Mouse (Mus musculus): ENCODE measurements at regions not wholly inside any gene's neighbourhood (a gene's known extent, or its start where the extent isn't known, plus 50 kb on each side); places are given as distances from the start of the nearest gene placed in this dataset.
"Not testable (repeated sequence)": the region's sequence is repeated elsewhere in the genome, so short reads cannot be mapped to it uniquely, and the experiment has no call there.

- no peak for DNase-seq
Measured at GRCm38 (mm10) chr7:75360874-75361273, 51.8 kb upstream of the Sv2b start.

GRCm38 (mm10) chr7:75362541-75362940 is 53.5 kb upstream of the Sv2b start:
- peak; percentile 22 to 45 for DNase-seq

- DNase-seq = no peak
Measured at GRCm38 (mm10) chr7:75365480-75365879, 56.4 kb upstream of the Sv2b start.

GRCm38 (mm10) chr7:75366285-75366882 is 57.3 kb upstream of the Sv2b start:
- DNase-seq = peak; percentile 44 to 50

GRCm38 (mm10) chr7:75368315-75368714 is 59.3 kb upstream of the Sv2b start:
- DNase-seq = no peak

GRCm38 (mm10) chr7:75369366-75369765 is 60.3 kb upstream of the Sv2b start:
- DNase-seq = no peak

- peak; percentile 40 to 62 for DNase-seq
Measured at GRCm38 (mm10) chr7:75370595-75371519, 61.8 kb upstream of the Sv2b start.

- DNase-seq = no peak
Measured at GRCm38 (mm10) chr7:75371520-75371876, 62.4 kb upstream of the Sv2b start.

- peak; percentile 58 to 73 for DNase-seq
Measured at GRCm38 (mm10) chr7:75371991-75372390, 62.9 kb upstream of the Sv2b start.

GRCm38 (mm10) chr7:75372892-75373444 is 63.9 kb upstream of the Sv2b start:
- DNase-seq = no peak

GRCm38 (mm10) chr7:75374506-75374905 is 65.4 kb upstream of the Sv2b start:
- DNase-seq = no peak

- no peak for DNase-seq
Measured at GRCm38 (mm10) chr7:75379595-75379994, 70.5 kb upstream of the Sv2b start.

- DNase-seq = peak in 1 of 2 experiments; percentile 19
Measured at GRCm38 (mm10) chr7:75384506-75384911, 70.8 kb upstream of the Akap13 start.

GRCm38 (mm10) chr7:75387033-75387432 is 68.3 kb upstream of the Akap13 start:
- DNase-seq = no peak

GRCm38 (mm10) chr7:75387821-75388431 is 67.4 kb upstream of the Akap13 start:
- no peak for DNase-seq

- no peak for DNase-seq
Measured at GRCm38 (mm10) chr7:75390162-75390561, 65.2 kb upstream of the Akap13 start.

GRCm38 (mm10) chr7:75392783-75393182 is 62.6 kb upstream of the Akap13 start:
- DNase-seq = no peak

- DNase-seq = no peak
Measured at GRCm38 (mm10) chr7:75393466-75393865, 61.9 kb upstream of the Akap13 start.

GRCm38 (mm10) chr7:75394866-75395580 is 60.3 kb upstream of the Akap13 start:
- DNase-seq = no peak

GRCm38 (mm10) chr7:75397559-75397958 is 57.8 kb upstream of the Akap13 start:
- DNase-seq = no peak

- not testable (repeated sequence) for DNase-seq
Measured at GRCm38 (mm10) chr7:75398480-75398879, 56.9 kb upstream of the Akap13 start.

GRCm38 (mm10) chr7:75398904-75399724 is 56.2 kb upstream of the Akap13 start:
- peak; percentile 17 to 26 for DNase-seq

Measured in thymus, adult 18-20 months (tissue).